Mouse (Mus musculus) hindbrain, embryonic 14.5 days (tissue): Measurements from ENCODE around the gene Atg2b. TPM values are rescaled to one million over a fixed set of nuclear protein-coding genes. Genes with fewer than 3 reads are reported as not detected.

Source experiments
- ATAC-seq: fragments of 200-750 bp; cut with Nextera tagmentation; 2 replicates; pipeline ENCODE4 v1.8.0; 2017; ENCODE audit warnings: moderate number of reproducible peaks, mild to moderate bottlenecking, moderate TSS enrichment, moderate library complexity; ENCODE audit not compliant: low FRiP score
- DNase-seq: peaks from one replicate; pipeline ENCODE4 v3.0.0-alpha.2; 2015; ENCODE audit warnings: low spot score
- H3K27ac ChIP-seq: fragments of 300-500 bp; sonication (generic); 2 replicates; pipeline ENCODE4 v1.5.1; 2014; ENCODE audit warnings: mild to moderate bottlenecking, moderate library complexity
- H3K27me3 ChIP-seq: fragments of 300-500 bp; sonication (generic); 2 replicates; pipeline ENCODE4 v1.6.1; 2014; ENCODE audit warnings: mild to moderate bottlenecking, low read length, mixed read lengths; ENCODE audit not compliant: control insufficient read depth, insufficient read depth
- H3K36me3 ChIP-seq: fragments of 300-500 bp; sonication (generic); replicated peaks from 2 replicates; pipeline ENCODE4 v1.6.1; 2014; ENCODE audit not compliant: control insufficient read depth, insufficient read depth
- H3K4me1 ChIP-seq: fragments of 300-500 bp; sonication (generic); replicated peaks from 2 replicates; pipeline ENCODE4 v1.6.1; 2014; ENCODE audit warnings: antibody characterized with exemption, low read length, mixed read lengths; ENCODE audit not compliant: control insufficient read depth, insufficient read depth
- H3K4me2 ChIP-seq: fragments of 300-500 bp; sonication (generic); replicated peaks from 2 replicates; pipeline ENCODE4 v1.6.1; 2014; ENCODE audit warnings: mild to moderate bottlenecking, moderate library complexity
- H3K4me3 ChIP-seq: fragments of 300-500 bp; sonication (generic); replicated peaks from 2 replicates; pipeline ENCODE4 v1.5.1; 2014; ENCODE audit warnings: mild to moderate bottlenecking, low read length
- H3K9ac ChIP-seq: fragments of 300-500 bp; sonication (generic); 2 replicates; pipeline ENCODE4 v1.6.1; 2014
- H3K9me3 ChIP-seq: fragments of 300-500 bp; sonication (generic); 2 replicates; pipeline ENCODE4 v1.6.1; 2016; ENCODE audit warnings: low read length; ENCODE audit not compliant: control insufficient read depth
- WGBS: fragments of 180-500 bp; shearing (Covaris S2); extraction: QIAGEN DNeasy Blood & Tissue Kit; methylation state at CpG from one replicate; pipeline ENCODE4 v1.1.7; 2014; 5-methylcytosine and 5-hydroxymethylcytosine counted together
- polyA plus RNA-seq: library from polyadenylated mRNA; unstranded; fragments of >200 nt; fragmentation: Nextera tagmentation; extraction: Ambion mirVana; gene quantifications from 2 replicates; pipeline ENCODE4 v1.2.1, GENCODE M21; 2014

The Atg2b gene
- polyA plus RNA-seq, 1 experiment from 2014 or later, result 18.2 TPM

DNA sequence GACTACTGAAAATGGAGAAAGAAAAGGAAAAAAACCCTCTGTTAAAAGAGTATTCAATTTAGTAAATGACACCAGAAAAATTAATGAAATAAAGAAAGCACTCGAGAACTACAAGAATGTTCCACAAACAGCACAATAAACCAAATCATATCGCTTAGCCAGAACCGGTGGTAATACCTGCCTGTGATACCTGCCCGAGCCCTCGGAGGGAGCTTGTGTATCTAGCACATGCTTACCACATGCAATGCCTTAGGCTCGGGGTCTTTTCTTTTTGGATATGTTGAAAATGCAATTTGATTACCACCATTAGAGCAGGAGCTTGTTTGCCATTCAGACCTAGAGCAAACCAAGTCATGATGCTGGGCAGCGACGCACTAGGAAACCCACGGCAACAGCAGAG lies 48.5 kb downstream of the Atg2b start:
- H3K36me3 ChIP-seq, result peaks cover 96% of the 10 kb centered on the region
- WGBS, result 92% methylated on average over 9 of the region's 9 CpGs

DNA sequence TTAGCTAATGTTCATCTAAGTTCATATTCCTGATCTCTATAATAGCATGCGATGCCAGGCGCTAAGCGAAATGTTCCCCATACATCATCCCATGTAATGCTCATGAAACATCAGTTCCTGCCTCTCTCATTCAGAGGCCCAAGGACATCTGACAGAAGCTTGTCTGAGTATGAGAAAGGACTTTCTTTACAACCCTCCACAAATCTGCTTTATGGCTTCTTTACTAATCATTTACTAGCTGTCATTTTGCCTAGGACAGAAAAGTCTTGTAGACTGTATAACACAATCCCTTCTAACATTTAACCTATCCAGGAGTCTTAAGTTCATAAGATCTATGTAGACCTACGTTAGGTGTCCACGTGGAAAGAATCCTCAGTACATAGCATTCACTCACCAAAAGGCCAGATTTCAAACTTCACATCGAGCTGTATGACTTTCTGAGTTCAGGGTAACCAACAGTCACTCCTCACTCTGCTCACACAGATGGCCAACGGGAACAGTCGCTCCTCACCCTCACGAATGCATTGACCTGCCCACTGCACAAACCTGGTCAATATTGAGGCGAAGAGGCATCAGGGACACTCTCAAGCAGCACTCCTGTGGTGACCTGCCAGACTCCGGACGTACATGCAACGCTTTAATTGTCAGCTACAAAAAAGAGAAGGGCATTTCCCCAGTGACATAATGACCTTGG lies 50.5 kb downstream of the Atg2b start:
- ATAC-seq, result no peak
- WGBS, result 94% methylated on average over 13 of the region's 13 CpGs
- no peak overlapping the region for H3K9ac ChIP-seq
- peaks cover 79% of the 10 kb centered on the region for H3K36me3 ChIP-seq
- no peaks in the 10 kb centered on the region for H3K9me3 ChIP-seq
- no peak overlapping the region for H3K4me3 ChIP-seq
- H3K4me1 ChIP-seq, result no peaks in the 10 kb centered on the region
- H3K27me3 ChIP-seq, result no peaks in the 10 kb centered on the region
- H3K4me2 ChIP-seq, result no peak overlapping the region
- no peak for DNase-seq
- no peak overlapping the region for H3K27ac ChIP-seq

More for the DNA sequence above, 48.5 kb downstream of the Atg2b start:
- H3K9me3 ChIP-seq, result no peaks in the 10 kb centered on the region
- no peak overlapping the region for H3K4me2 ChIP-seq
- no peak overlapping the region for H3K4me3 ChIP-seq
- H3K27me3 ChIP-seq, result no peaks in the 10 kb centered on the region
- no peak overlapping the region for H3K9ac ChIP-seq
- no peak overlapping the region for H3K27ac ChIP-seq
- ATAC-seq, result no peak
- H3K4me1 ChIP-seq, result no peaks in the 10 kb centered on the region
- DNase-seq, result no peak

DNA sequence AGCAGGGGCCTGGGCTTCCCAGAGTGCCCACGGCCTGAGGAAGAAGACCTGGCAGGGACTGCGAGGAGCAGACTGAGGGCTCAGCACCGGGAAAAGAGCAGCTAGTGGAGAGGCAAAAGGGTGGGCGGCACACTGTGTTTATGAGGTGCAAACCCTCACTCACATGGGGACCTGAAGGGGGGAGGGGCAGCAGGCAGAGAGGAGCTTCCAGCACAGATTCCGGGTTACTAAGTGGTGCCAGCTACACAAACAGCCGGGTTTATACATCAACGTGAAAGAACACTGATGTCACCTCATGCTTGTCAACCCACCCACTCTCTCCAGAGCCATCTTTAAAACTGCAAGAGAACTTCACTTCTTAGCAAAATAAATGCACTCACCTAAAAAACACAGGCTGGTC lies 59.2 kb downstream of the Atg2b start:
- WGBS, result 84% methylated on average over 7 of the region's 7 CpGs
- ATAC-seq, result no peak
- Histone ChIP-seq H3K9me3 (no peaks in the 10 kb centered on the region), H3K27ac (no peak overlapping the region), H3K27me3 (no peaks in the 10 kb centered on the region), H3K4me1 (no peaks in the 10 kb centered on the region), H3K4me3 (no peak overlapping the region), H3K9ac (no peak overlapping the region), H3K4me2 (no peak overlapping the region), H3K36me3 (peaks cover 66% of the 10 kb centered on the region)
- no peak for DNase-seq

DNA sequence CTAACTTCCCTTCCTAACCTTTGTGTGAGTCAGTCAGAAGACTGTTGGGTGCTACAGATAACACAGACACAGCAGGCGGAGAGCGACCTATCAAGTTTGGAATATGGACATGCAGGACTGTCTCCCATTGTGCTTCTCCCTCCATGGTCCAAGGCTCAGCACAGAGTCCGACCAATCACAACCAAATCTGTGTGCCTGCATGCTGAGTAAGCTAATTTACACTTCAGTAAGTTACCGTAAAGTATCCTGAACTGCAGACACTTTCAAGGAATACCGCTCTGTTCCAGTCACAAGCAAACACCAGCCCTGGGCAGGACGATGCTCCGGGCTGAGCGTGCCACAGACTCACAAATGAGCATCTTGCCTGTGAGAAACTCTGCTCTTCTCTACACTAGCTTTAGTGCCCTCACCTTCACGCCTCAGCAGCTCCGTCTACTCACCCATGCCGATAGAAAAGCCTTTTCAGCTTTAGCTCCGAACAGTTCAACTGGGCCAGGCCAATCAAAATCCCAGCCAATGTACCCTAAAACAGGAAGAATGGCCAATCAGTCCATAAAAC lies 62.0 kb downstream of the Atg2b start:
- H3K9me3 ChIP-seq, result no peaks in the 10 kb centered on the region
- H3K27ac ChIP-seq, result no peak overlapping the region
- no peak overlapping the region for H3K4me3 ChIP-seq
- peaks cover 80% of the 10 kb centered on the region for H3K36me3 ChIP-seq
- no peaks in the 10 kb centered on the region for H3K27me3 ChIP-seq
- no peak overlapping the region for H3K4me2 ChIP-seq
- H3K9ac ChIP-seq, result no peak overlapping the region
- WGBS, result 58% methylated on average over 12 of the region's 12 CpGs
- DNase-seq (no peak), ATAC-seq (no peak)
- no peaks in the 10 kb centered on the region for H3K4me1 ChIP-seq

DNA sequence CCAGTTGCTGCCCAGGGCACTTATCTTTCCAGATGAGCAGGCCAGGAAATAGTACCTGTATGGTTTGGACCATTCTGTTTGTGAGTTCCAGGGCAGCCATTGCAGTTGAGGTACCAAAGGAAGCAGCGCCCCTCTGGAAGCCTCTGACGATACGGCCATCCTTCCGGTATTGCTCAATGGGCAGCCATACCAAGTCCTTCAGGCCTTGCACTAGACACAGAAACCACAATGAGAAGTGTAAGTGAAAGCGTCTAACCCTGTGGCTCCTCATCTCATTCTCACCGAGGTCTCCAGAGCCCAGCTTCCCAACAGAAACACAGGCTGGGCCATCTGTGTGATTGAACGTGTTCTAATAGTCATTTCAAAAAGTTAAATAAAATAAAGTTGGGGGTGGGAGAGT lies 63.0 kb downstream of the Atg2b start:
- peaks cover 82% of the 10 kb centered on the region for H3K36me3 ChIP-seq
- no peak for DNase-seq
- no peak for ATAC-seq

DNA sequence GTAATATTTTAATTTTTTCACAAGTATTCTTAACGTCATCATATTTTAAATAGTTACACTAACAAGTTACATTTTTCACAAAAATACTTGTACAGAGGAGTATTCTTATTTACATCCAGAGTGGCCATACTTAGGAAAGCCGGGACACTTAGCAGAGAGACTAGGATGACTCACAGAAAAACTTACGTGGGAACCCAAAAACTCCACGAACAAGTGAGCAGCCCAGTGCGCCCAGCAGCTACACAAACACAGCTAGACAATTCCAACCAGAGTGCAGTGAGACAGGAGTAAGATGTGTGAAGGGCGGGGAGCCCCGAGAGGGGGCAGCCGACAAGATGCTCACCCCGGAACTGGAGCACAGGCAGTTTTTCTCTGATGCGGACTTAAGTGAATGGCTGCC lies 71.5 kb downstream of the Atg2b start:
- H3K4me1 ChIP-seq, result no peaks in the 10 kb centered on the region
- no peaks in the 10 kb centered on the region for H3K9me3 ChIP-seq
- no peaks in the 10 kb centered on the region for H3K27me3 ChIP-seq
- no peak for DNase-seq
- peaks cover 38% of the 10 kb centered on the region for H3K36me3 ChIP-seq
- no peak for ATAC-seq
- no peak overlapping the region for H3K27ac ChIP-seq
- H3K4me3 ChIP-seq, result no peak overlapping the region
- 90% methylated on average over 10 of the region's 10 CpGs for WGBS
- no peak overlapping the region for H3K9ac ChIP-seq
- H3K4me2 ChIP-seq, result no peak overlapping the region

More for the DNA sequence above, 63.0 kb downstream of the Atg2b start:
- Histone ChIP-seq H3K27me3 (no peaks in the 10 kb centered on the region), H3K9me3 (no peaks in the 10 kb centered on the region), H3K27ac (no peak overlapping the region), H3K4me1 (no peaks in the 10 kb centered on the region), H3K9ac (no peak overlapping the region), H3K4me2 (no peak overlapping the region), H3K4me3 (no peak overlapping the region)
- 96% methylated on average over 7 of the region's 7 CpGs for WGBS

DNA sequence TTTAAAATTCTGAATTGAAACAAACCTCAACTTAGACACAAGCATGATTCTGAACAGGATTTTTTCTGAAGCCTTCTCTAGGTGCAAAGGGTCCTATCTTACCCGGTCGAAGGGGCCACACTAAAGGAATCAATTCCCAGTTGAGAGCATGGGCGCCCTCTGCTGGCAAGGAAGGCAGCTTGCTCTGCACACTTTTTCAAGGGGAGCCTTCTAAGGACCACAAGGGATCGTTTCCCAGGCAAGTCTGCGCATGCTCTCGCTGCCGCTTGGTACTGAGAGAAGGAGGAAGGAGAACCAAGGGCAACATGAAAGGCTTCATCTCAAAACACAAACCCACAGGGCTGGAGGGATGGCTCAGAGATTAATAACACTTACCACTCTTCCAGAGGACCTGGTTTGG lies 73.3 kb downstream of the Atg2b start:
- H3K4me1 ChIP-seq, result no peaks in the 10 kb centered on the region
- H3K9ac ChIP-seq, result no peak overlapping the region
- no peak overlapping the region for H3K27ac ChIP-seq
- DNase-seq, result peak; percentile 84
- 10% methylated on average over 7 of the region's 7 CpGs for WGBS
- no peak overlapping the region for H3K4me3 ChIP-seq
- no peaks in the 10 kb centered on the region for H3K27me3 ChIP-seq
- H3K36me3 ChIP-seq, result peaks cover 21% of the 10 kb centered on the region
- no peaks in the 10 kb centered on the region for H3K9me3 ChIP-seq
- peak; percentile 64; the same call in 1 of the 2 replicates for ATAC-seq
- H3K4me2 ChIP-seq, result no peak overlapping the region

DNA sequence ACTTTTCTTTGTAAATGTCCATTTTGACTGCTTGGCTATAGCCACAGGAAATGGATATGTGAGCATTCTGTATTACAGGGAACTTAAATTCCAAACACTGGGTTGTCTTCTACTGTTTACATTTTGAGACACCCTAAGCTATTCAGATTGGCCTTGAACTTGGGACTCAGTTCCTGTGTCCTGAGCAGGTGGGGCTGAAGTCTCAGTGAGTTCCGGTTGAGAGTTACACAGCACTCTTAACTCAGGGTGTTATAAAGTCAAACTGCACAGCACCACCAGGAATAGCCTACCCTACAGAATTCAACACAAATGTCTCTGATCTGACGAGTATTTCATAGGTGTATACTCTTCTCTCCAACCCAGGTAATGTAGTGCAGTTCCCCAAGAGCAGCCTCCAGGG lies 74.0 kb downstream of the Atg2b start:
- WGBS, result 92% methylated on average over 2 of the region's 2 CpGs
- Histone ChIP-seq H3K27ac (no peak overlapping the region), H3K4me3 (no peak overlapping the region), H3K9me3 (no peaks in the 10 kb centered on the region), H3K4me1 (no peaks in the 10 kb centered on the region), H3K36me3 (peaks cover 14% of the 10 kb centered on the region), H3K27me3 (no peaks in the 10 kb centered on the region), H3K4me2 (no peak overlapping the region), H3K9ac (no peak overlapping the region)
- DNase-seq, result no peak
- ATAC-seq, result no peak

DNA sequence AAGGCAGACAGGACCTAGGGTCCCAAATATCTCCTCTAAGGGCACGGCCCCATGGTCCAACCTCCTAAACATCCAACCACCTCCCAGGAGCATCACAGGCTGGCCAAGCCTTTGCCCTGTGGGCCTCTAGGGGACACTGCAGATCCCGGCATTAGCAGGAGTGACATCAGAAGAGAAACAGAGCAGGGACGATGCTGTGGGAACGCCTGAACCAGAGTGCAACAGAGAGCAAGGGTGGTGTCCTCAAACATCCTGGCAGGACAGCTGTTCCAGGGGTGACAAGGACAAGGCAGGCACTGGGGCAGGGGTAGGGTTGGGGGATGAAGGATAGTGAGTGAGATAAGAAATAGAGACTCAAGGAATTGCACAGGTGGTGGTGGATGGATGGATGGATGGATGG lies 78.1 kb downstream of the Atg2b start:
- no peaks in the 10 kb centered on the region for H3K4me1 ChIP-seq
- no peak for DNase-seq

More for the DNA sequence above, 78.1 kb downstream of the Atg2b start:
- WGBS, result 89% methylated on average over 4 of the region's 4 CpGs
- H3K4me2 ChIP-seq, result no peak overlapping the region
- no peak for ATAC-seq
- H3K36me3 ChIP-seq, result no peaks in the 10 kb centered on the region
- H3K9me3 ChIP-seq, result no peaks in the 10 kb centered on the region
- no peak overlapping the region for H3K9ac ChIP-seq
- H3K27ac ChIP-seq, result no peak overlapping the region
- H3K27me3 ChIP-seq, result no peaks in the 10 kb centered on the region
- H3K4me3 ChIP-seq, result no peak overlapping the region
